Mouse (Mus musculus) C2C12 (cell line): ENCODE data around the gene Mkln1.

Experiments
- CEBPB ChIP-seq: IDR thresholded peaks from one replicate; pipeline ENCODE4 v1.6.1; 2011; ENCODE audit warnings: low read depth, mild to moderate bottlenecking, control low read depth, moderate library complexity
- CTCF ChIP-seq: IDR thresholded peaks from one replicate; pipeline ENCODE4 v1.5.1; 2011; ENCODE audit not compliant: control insufficient read depth, insufficient read depth, insufficient read length
- USF1 ChIP-seq: IDR thresholded peaks from one replicate; pipeline ENCODE4 v1.6.1; 2011; ENCODE audit warnings: low read depth, mild to moderate bottlenecking, control low read depth, moderate library complexity

DNA sequence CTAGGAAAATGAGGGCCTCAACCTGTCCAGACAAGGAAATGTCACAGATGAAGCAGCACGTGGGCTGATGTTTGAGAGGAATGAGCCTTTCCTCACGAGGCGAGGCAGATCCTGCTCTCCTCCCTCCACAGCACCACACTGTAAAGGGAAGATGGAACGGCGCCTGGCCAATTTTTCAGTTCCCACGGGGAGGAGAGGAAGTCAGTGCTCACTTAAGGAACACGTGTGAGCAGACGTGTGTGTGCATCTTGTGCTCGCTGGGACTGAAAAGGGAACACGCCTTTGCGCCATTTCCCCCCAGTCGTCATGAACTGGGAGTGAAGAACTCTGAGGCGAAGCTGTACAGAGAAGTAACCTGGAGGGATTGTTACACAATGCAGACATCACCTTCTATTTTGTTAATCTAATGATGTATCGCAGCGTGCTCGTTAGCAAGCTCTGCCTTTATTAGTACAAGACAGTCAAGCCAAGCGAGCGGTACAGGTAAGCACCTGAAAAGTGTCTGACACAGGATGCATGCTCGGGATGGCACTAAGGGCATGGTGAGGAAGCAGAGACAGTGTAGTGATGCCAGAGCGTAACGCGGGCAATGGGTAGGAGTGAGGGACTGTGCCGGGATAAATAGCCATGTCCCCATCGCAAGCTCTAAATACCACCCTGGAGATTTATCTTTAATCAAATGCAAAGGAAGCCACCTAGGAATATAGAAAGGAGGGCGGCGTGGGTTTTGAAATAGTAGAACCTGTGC, 41.9 kb upstream of the Mkln1 start:
- no peak for TF ChIP-seq CTCF
- TF ChIP-seq USF1: no peak
- no peak for TF ChIP-seq CEBPB
